Mouse (Mus musculus): ENCODE results near the gene Il17rb. TPM values are rescaled to one million over a fixed set of nuclear protein-coding genes. Genes with fewer than 3 reads are reported as not detected.

Gene Il17rb
- polyA plus RNA-seq, 1 experiment from 2014 or later, result 0.93 TPM

GRCm38 (mm10) chr14:29980447-29981205 is 28.1 kb downstream of the Il17rb start:
- H3K27ac ChIP-seq (ENCODE audit: low read depth, low read length), result no peak overlapping the region
- H3K4me2 ChIP-seq, result no peak overlapping the region
- no peaks in the 10 kb centered on the region for H3K9me3 ChIP-seq (ENCODE audit: control insufficient read depth, low read length)
- H3K36me3 ChIP-seq (ENCODE audit: control insufficient read depth, insufficient read depth, low read length), result peaks cover 34% of the 10 kb centered on the region
- H3K9ac ChIP-seq (ENCODE audit: low read length), result no peak overlapping the region
- 96% methylated on average over 10 of the region's 10 CpGs for WGBS
- no peak for DNase-seq (ENCODE audit: low spot score, missing footprints)
- no peaks in the 10 kb centered on the region for H3K27me3 ChIP-seq (ENCODE audit: control insufficient read depth, insufficient read depth, low read length)
- peaks cover 9% of the 10 kb centered on the region; the same call in 1 of the 2 replicates for H3K4me1 ChIP-seq (ENCODE audit: control insufficient read depth, insufficient read depth, low read length)
- ATAC-seq (ENCODE audit: low FRiP score), result no peak
- H3K4me3 ChIP-seq (ENCODE audit: low read depth, low read length), result no peak overlapping the region

GRCm38 (mm10) chr14:29978254-29979204 is 30.2 kb downstream of the Il17rb start, which contains the start of gene Actr8:
Gene Actr8 (plus strand): TSS chr14:29978337.
- no peaks in the 10 kb centered on the region for H3K9me3 ChIP-seq (ENCODE audit: control insufficient read depth, low read length)
- H3K4me1 ChIP-seq (ENCODE audit: control insufficient read depth, insufficient read depth, low read length), result peaks cover 9% of the 10 kb centered on the region; the same call in 1 of the 2 replicates
- H3K36me3 ChIP-seq (ENCODE audit: control insufficient read depth, insufficient read depth, low read length), result peaks cover 21% of the 10 kb centered on the region
- 4% methylated on average over 44 of the region's 44 CpGs for WGBS
- peak within 1 kb of the TSS; percentile 83 for H3K4me2 ChIP-seq
- ATAC-seq (ENCODE audit: low FRiP score) (peak; percentile 98), DNase-seq (ENCODE audit: low spot score, missing footprints) (peak; percentile 99)
- peak within 1 kb of the TSS; percentile 93 for H3K9ac ChIP-seq (ENCODE audit: low read length)
- peak within 1 kb of the TSS; percentile 78 for H3K4me3 ChIP-seq (ENCODE audit: low read depth, low read length)
- no peaks in the 10 kb centered on the region for H3K27me3 ChIP-seq (ENCODE audit: control insufficient read depth, insufficient read depth, low read length)
- H3K27ac ChIP-seq (ENCODE audit: low read depth, low read length), result peak within 1 kb of the TSS; percentile 82

GRCm38 (mm10) chr14:29976927-29977326 is 31.8 kb downstream of the Il17rb start:
- Histone ChIP-seq H3K27ac (ENCODE audit: low read depth, low read length) (no peak overlapping the region), H3K4me2 (no peak overlapping the region), H3K9ac (ENCODE audit: low read length) (no peak overlapping the region), H3K9me3 (ENCODE audit: control insufficient read depth, low read length) (no peaks in the 10 kb centered on the region), H3K4me1 (ENCODE audit: control insufficient read depth, insufficient read depth, low read length) (peaks cover 9% of the 10 kb centered on the region; the same call in 1 of the 2 replicates), H3K4me3 (ENCODE audit: low read depth, low read length) (no peak overlapping the region), H3K36me3 (ENCODE audit: control insufficient read depth, insufficient read depth, low read length) (peaks cover 24% of the 10 kb centered on the region), H3K27me3 (ENCODE audit: control insufficient read depth, insufficient read depth, low read length) (no peaks in the 10 kb centered on the region)
- ATAC-seq (ENCODE audit: low FRiP score), result no peak
- 96% methylated on average over 6 of the region's 6 CpGs for WGBS
- DNase-seq (ENCODE audit: low spot score, missing footprints), result no peak

GRCm38 (mm10) chr14:29971993-29972392 is 36.7 kb downstream of the Il17rb start:
- DNase-seq (ENCODE audit: low spot score, missing footprints) (no peak), ATAC-seq (ENCODE audit: low FRiP score) (no peak)
- H3K36me3 ChIP-seq (ENCODE audit: control insufficient read depth, insufficient read depth, low read length), result peaks cover 22% of the 10 kb centered on the region

GRCm38 (mm10) chr14:29971446-29971845 is 37.2 kb downstream of the Il17rb start:
- no peaks in the 10 kb centered on the region for H3K9me3 ChIP-seq (ENCODE audit: control insufficient read depth, low read length)
- 95% methylated on average over 7 of the region's 7 CpGs for WGBS
- H3K36me3 ChIP-seq (ENCODE audit: control insufficient read depth, insufficient read depth, low read length), result peaks cover 22% of the 10 kb centered on the region
- H3K4me3 ChIP-seq (ENCODE audit: low read depth, low read length), result no peak overlapping the region
- no peak overlapping the region for H3K9ac ChIP-seq (ENCODE audit: low read length)
- no peak overlapping the region for H3K4me2 ChIP-seq
- DNase-seq (ENCODE audit: low spot score, missing footprints) (no peak), ATAC-seq (ENCODE audit: low FRiP score) (no peak)
- no peaks in the 10 kb centered on the region for H3K27me3 ChIP-seq (ENCODE audit: control insufficient read depth, insufficient read depth, low read length)
- peaks cover 12% of the 10 kb centered on the region for H3K4me1 ChIP-seq (ENCODE audit: control insufficient read depth, insufficient read depth, low read length)
- no peak overlapping the region for H3K27ac ChIP-seq (ENCODE audit: low read depth, low read length)

More at GRCm38 (mm10) chr14:29971993-29972392, 36.7 kb downstream of the Il17rb start:
- Histone ChIP-seq H3K27ac (ENCODE audit: low read depth, low read length) (no peak overlapping the region), H3K4me2 (no peak overlapping the region), H3K4me1 (ENCODE audit: control insufficient read depth, insufficient read depth, low read length) (peaks cover 12% of the 10 kb centered on the region), H3K9me3 (ENCODE audit: control insufficient read depth, low read length) (no peaks in the 10 kb centered on the region), H3K9ac (ENCODE audit: low read length) (no peak overlapping the region), H3K27me3 (ENCODE audit: control insufficient read depth, insufficient read depth, low read length) (no peaks in the 10 kb centered on the region), H3K4me3 (ENCODE audit: low read depth, low read length) (no peak overlapping the region)
- WGBS, result 87% methylated on average over 5 of the region's 5 CpGs

- H3K4me3 ChIP-seq (ENCODE audit: low read depth, low read length), result peak within 1 kb of the TSS; percentile 86
Observed at GRCm38 (mm10) chr14:29968075-29968821, 40.4 kb downstream of the Il17rb start, which contains the start of gene Selenok. Gene Selenok (plus strand): TSS chr14:29968308.

GRCm38 (mm10) chr14:29967611-29968010 is 41.1 kb downstream of the Il17rb start:
- peaks cover 12% of the 10 kb centered on the region for H3K4me1 ChIP-seq (ENCODE audit: control insufficient read depth, insufficient read depth, low read length)
- H3K27ac ChIP-seq (ENCODE audit: low read depth, low read length), result no peak overlapping the region
- no peak for DNase-seq (ENCODE audit: low spot score, missing footprints)
- H3K9ac ChIP-seq (ENCODE audit: low read length), result peak overlapping the region; percentile 49; the same call in 1 of the 2 replicates
- peak overlapping the region; percentile 51 for H3K4me2 ChIP-seq
- 67% methylated on average over 7 of the region's 7 CpGs for WGBS
- no peak for ATAC-seq (ENCODE audit: low FRiP score)
- H3K4me3 ChIP-seq (ENCODE audit: low read depth, low read length), result peak overlapping the region; percentile 86
- no peaks in the 10 kb centered on the region for H3K27me3 ChIP-seq (ENCODE audit: control insufficient read depth, insufficient read depth, low read length)
- peaks cover 13% of the 10 kb centered on the region for H3K36me3 ChIP-seq (ENCODE audit: control insufficient read depth, insufficient read depth, low read length)
- no peaks in the 10 kb centered on the region for H3K9me3 ChIP-seq (ENCODE audit: control insufficient read depth, low read length)

More at GRCm38 (mm10) chr14:29968075-29968821, 40.4 kb downstream of the Il17rb start, which contains the start of gene Selenok:
- H3K4me2 ChIP-seq, result peak within 1 kb of the TSS; percentile 77
- no peaks in the 10 kb centered on the region for H3K27me3 ChIP-seq (ENCODE audit: control insufficient read depth, insufficient read depth, low read length)
- H3K4me1 ChIP-seq (ENCODE audit: control insufficient read depth, insufficient read depth, low read length), result peaks cover 12% of the 10 kb centered on the region
- WGBS, result under 1% methylated on average over 49 of the region's 49 CpGs
- ATAC-seq (ENCODE audit: low FRiP score), result peak; percentile 100
- H3K9ac ChIP-seq (ENCODE audit: low read length), result peak within 1 kb of the TSS; percentile 89
- peaks cover 18% of the 10 kb centered on the region for H3K36me3 ChIP-seq (ENCODE audit: control insufficient read depth, insufficient read depth, low read length)
- peak; percentile 98 for DNase-seq (ENCODE audit: low spot score, missing footprints)
- H3K27ac ChIP-seq (ENCODE audit: low read depth, low read length), result peak within 1 kb of the TSS; percentile 55
- H3K9me3 ChIP-seq (ENCODE audit: control insufficient read depth, low read length), result no peaks in the 10 kb centered on the region

- Histone ChIP-seq H3K27me3 (ENCODE audit: control insufficient read depth, insufficient read depth, low read length) (no peaks in the 10 kb centered on the region), H3K4me2 (no peak overlapping the region), H3K36me3 (ENCODE audit: control insufficient read depth, insufficient read depth, low read length) (no peaks in the 10 kb centered on the region), H3K27ac (ENCODE audit: low read depth, low read length) (no peak overlapping the region), H3K4me3 (ENCODE audit: low read depth, low read length) (no peak overlapping the region), H3K4me1 (ENCODE audit: control insufficient read depth, insufficient read depth, low read length) (no peaks in the 10 kb centered on the region), H3K9ac (ENCODE audit: low read length) (no peak overlapping the region), H3K9me3 (ENCODE audit: control insufficient read depth, low read length) (no peaks in the 10 kb centered on the region)
- ATAC-seq (ENCODE audit: low FRiP score) (no peak), DNase-seq (ENCODE audit: low spot score, missing footprints) (no peak)
Observed at GRCm38 (mm10) chr14:29957393-29957792, 51.3 kb downstream of the Il17rb start.

Data from midbrain, embryonic 11.5 days (tissue).